Mouse (Mus musculus): ENCODE data around the gene Vill. TPM values are rescaled to one million over a fixed set of nuclear protein-coding genes. Genes with fewer than 3 reads are reported as not detected.

Vill gene
- polyA plus RNA-seq, 1 experiment from 2014 or later = 11.5 TPM

Small RNA genes lying within 50 kb of the gene (microRNA-seq; reads per million reads assigned to microRNA genes)
- gene Mir26a-1 = 9.0 reads per million, percentile 26 among the genes with 10 or more reads in this experiment

Other genes starting within 250 kb of the Vill start
- 6.8 and 8.2 TPM in 2 replicates for gene Ctdspl, start 126.3 kb upstream of the Vill start, polyA plus RNA-seq (2015; fragmentation: Nextera tagmentation; extraction: Ambion mirVana)
- 15.8 and 16.5 TPM in 2 replicates for gene Plcd1, start 40.7 kb downstream of the Vill start, polyA plus RNA-seq (2015; fragmentation: Nextera tagmentation; extraction: Ambion mirVana)
- gene Dlec1, start 49.7 kb downstream of the Vill start, polyA plus RNA-seq (2015; fragmentation: Nextera tagmentation; extraction: Ambion mirVana) = 0.21 and 0.29 TPM in 2 replicates
- 0.47 TPM in 2 replicates for gene Acaa1b, start 104.3 kb downstream of the Vill start, polyA plus RNA-seq (2015; fragmentation: Nextera tagmentation; extraction: Ambion mirVana)
- gene Gm47289, start 106.4 kb downstream of the Vill start, polyA plus RNA-seq (2015; fragmentation: Nextera tagmentation; extraction: Ambion mirVana) = 0.05 TPM in 1 of 2 replicates, not detected in the other
- gene Slc22a13, start 156.3 kb downstream of the Vill start, polyA plus RNA-seq (2015; fragmentation: Nextera tagmentation; extraction: Ambion mirVana) = not detected in 2 replicates

Data from heart, embryonic 13.5 days (tissue).